Mouse (Mus musculus): ENCODE measurements at regions not wholly inside any gene's neighbourhood (a gene's known extent, or its start where the extent isn't known, plus 50 kb on each side); places are given as distances from the start of the nearest gene placed in this dataset.

- DNase-seq (ENCODE audit: low read depth, low spot score), result no peak
Measured at GRCm38 (mm10) chr8:103880431-103881145, 220.8 kb upstream of the Cdh5 start.

GRCm38 (mm10) chr8:103881146-103881486, 220.3 kb upstream of the Cdh5 start:
- DNase-seq (ENCODE audit: low read depth, low spot score), result no peak

- no peak for DNase-seq (ENCODE audit: low read depth, low spot score)
Measured at GRCm38 (mm10) chr8:103884873-103885780, 216.3 kb upstream of the Cdh5 start.

- no peak for DNase-seq (ENCODE audit: low read depth, low spot score)
Measured at GRCm38 (mm10) chr8:103894589-103894988, 206.8 kb upstream of the Cdh5 start.

- DNase-seq (ENCODE audit: low read depth, low spot score), result no peak
Measured at GRCm38 (mm10) chr8:103895132-103895531, 206.3 kb upstream of the Cdh5 start.

- no peak for DNase-seq (ENCODE audit: low read depth, low spot score)
Measured at GRCm38 (mm10) chr8:103897463-103897862, 204.0 kb upstream of the Cdh5 start.

GRCm38 (mm10) chr8:103902516-103902915, 198.9 kb upstream of the Cdh5 start:
- DNase-seq (ENCODE audit: low read depth, low spot score), result no peak

- no peak for DNase-seq (ENCODE audit: low read depth, low spot score)
Measured at GRCm38 (mm10) chr8:103903635-103904034, 197.8 kb upstream of the Cdh5 start.

- no peak for DNase-seq (ENCODE audit: low read depth, low spot score)
Measured at GRCm38 (mm10) chr8:103907662-103908061, 193.8 kb upstream of the Cdh5 start.

- no peak for DNase-seq (ENCODE audit: low read depth, low spot score)
Measured at GRCm38 (mm10) chr8:103911287-103912015, 190.0 kb upstream of the Cdh5 start.

- no peak for DNase-seq (ENCODE audit: low read depth, low spot score)
Measured at GRCm38 (mm10) chr8:103912983-103913926, 188.2 kb upstream of the Cdh5 start.

- peak; percentile 39 for DNase-seq (ENCODE audit: low read depth, low spot score)
Measured at GRCm38 (mm10) chr8:103913927-103914640, 187.3 kb upstream of the Cdh5 start.

GRCm38 (mm10) chr8:103919324-103919723, 182.1 kb upstream of the Cdh5 start:
- no peak for DNase-seq (ENCODE audit: low read depth, low spot score)

GRCm38 (mm10) chr8:103921621-103922020, 179.8 kb upstream of the Cdh5 start:
- no peak for DNase-seq (ENCODE audit: low read depth, low spot score)

GRCm38 (mm10) chr8:103922746-103923145, 178.7 kb upstream of the Cdh5 start:
- DNase-seq (ENCODE audit: low read depth, low spot score), result no peak

GRCm38 (mm10) chr8:103932681-103933080, 168.7 kb upstream of the Cdh5 start:
- no peak for DNase-seq (ENCODE audit: low read depth, low spot score)

- peak; percentile 35 for DNase-seq (ENCODE audit: low read depth, low spot score)
Measured at GRCm38 (mm10) chr8:103936491-103936890, 164.9 kb upstream of the Cdh5 start.

- peak; percentile 65 for DNase-seq (ENCODE audit: low read depth, low spot score)
Measured at GRCm38 (mm10) chr8:103938283-103939230, 162.9 kb upstream of the Cdh5 start.

GRCm38 (mm10) chr8:103940958-103941532, 160.4 kb upstream of the Cdh5 start:
- peak; percentile 90 for DNase-seq (ENCODE audit: low read depth, low spot score)
